Mouse (Mus musculus) brown adipose tissue, adult 24 weeks (tissue): Measurements from ENCODE around the gene Defb19. TPM values are rescaled to one million over a fixed set of nuclear protein-coding genes. Genes with fewer than 3 reads are reported as not detected.

Source experiments
- H3K27ac ChIP-seq: fragments of 200-500 bp; replicated peaks from 2 replicates; pipeline ENCODE4 v1.5.1; 2012; ENCODE audit warnings: low read depth, mild to moderate bottlenecking, low read length
- H3K4me1 ChIP-seq: fragments of 200-500 bp; 2 replicates; pipeline ENCODE4 v1.6.1; 2012; ENCODE audit warnings: low read length, mixed read lengths; ENCODE audit not compliant: control insufficient read depth, insufficient read depth, insufficient read length
- H3K4me3 ChIP-seq: fragments of 200-500 bp; 2 replicates; pipeline ENCODE4 v1.5.1; 2012; ENCODE audit warnings: low read depth, mild to moderate bottlenecking, low read length, moderate library complexity; ENCODE audit not compliant: insufficient read depth
- polyA plus RNA-seq: library from polyadenylated mRNA; stranded (reverse); fragments of >200 nt; gene quantifications from 2 replicates; pipeline ENCODE4 v1.2.4, GENCODE M21; 2012; ENCODE audit not compliant: missing spikeins, insufficient read depth, insufficient read length

Defb19 gene
- polyA plus RNA-seq, 1 experiment, result not detected

GRCm38 (mm10) chr2:152607746-152608145 lies 27.6 kb upstream of the Defb19 start:
- Histone ChIP-seq H3K4me1 (no peaks in the 10 kb centered on the region), H3K27ac (no peak overlapping the region)

GRCm38 (mm10) chr2:152604057-152604456 lies 23.9 kb upstream of the Defb19 start, which contains the start of gene Defb36:
Gene Defb36 (plus strand): TSS chr2:152604327.
- H3K27ac ChIP-seq, result no peak within 1 kb of the TSS
- no peaks in the 10 kb centered on the region for H3K4me1 ChIP-seq
- no peak within 1 kb of the TSS for H3K4me3 ChIP-seq

More at GRCm38 (mm10) chr2:152607746-152608145, 27.6 kb upstream of the Defb19 start:
- H3K4me3 ChIP-seq, result no peak overlapping the region

- Histone ChIP-seq H3K4me1 (no peaks in the 10 kb centered on the region), H3K27ac (no peak overlapping the region), H3K4me3 (no peak overlapping the region)
Measured at GRCm38 (mm10) chr2:152601275-152601960, 21.3 kb upstream of the Defb19 start.

DNA sequence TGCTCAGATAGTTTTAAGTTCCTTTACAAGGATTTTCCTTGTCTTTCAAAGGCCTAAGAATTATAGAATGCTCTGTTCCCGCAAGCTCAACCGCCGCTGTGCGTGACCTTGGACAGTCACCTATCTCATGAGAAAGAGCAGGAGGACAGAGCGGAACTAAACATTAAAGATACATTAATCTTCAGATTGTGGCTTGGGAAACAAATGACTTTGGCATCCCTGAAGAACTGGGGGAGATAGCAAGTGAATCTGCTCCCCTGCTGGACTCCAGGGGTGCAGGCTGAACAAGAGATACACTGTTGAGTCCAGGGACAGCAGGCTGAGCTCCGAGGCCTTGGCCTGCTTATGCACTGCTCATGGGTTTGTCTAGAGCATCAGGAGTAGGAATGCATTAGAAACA lies 20.0 kb upstream of the Defb19 start:
- H3K4me1 ChIP-seq, result no peaks in the 10 kb centered on the region
- H3K4me3 ChIP-seq, result no peak overlapping the region

GRCm38 (mm10) chr2:152599299-152599698 lies 19.2 kb upstream of the Defb19 start, which contains the start of gene Defb45:
Gene Defb45 (minus strand): TSS chr2:152599399.
- H3K27ac ChIP-seq, result no peak within 1 kb of the TSS
- H3K4me1 ChIP-seq, result no peaks in the 10 kb centered on the region
- H3K4me3 ChIP-seq, result no peak within 1 kb of the TSS

More for the DNA sequence above, 20.0 kb upstream of the Defb19 start:
- H3K27ac ChIP-seq, result no peak overlapping the region

DNA sequence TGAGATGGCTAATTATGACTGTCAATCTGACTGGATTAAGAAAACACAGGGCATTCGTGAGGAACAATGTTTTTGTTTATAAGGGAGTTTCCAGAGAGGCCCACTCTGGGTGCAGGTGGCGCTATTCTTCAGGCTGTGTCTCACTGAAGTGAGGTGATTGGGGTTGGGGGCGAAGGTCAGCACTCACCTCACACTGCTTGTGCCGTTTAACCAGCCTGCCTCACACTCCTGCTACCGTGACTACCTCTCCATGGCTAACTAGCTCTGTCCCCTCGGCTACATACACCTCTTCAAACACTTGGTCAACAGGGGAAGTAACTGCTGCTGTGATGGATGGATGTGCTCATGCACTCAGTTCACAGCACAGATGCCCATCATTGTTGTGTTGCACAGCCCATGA lies 8.9 kb upstream of the Defb19 start:
- Histone ChIP-seq H3K4me1 (no peaks in the 10 kb centered on the region), H3K4me3 (no peak overlapping the region), H3K27ac (no peak overlapping the region)

DNA sequence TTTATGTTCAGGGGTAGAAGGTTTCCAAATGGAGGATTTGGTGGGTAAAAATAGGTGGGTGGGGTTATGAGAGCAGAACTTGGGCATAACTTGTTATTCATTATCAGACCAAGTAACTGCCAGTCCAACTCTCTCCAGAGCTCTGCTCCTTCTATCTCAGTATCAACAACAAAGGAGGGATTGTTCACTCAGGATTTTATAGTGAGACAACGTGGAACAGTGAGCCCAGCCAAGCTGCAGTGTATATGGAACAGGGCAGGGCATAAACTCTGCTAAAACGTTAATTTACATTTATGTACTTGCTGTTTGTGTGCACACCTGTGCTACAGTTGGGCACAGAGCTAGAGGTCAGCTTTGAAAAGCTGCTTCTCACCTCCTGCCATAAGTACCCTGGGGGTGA lies 8.3 kb upstream of the Defb19 start:
- H3K4me3 ChIP-seq, result no peak overlapping the region
- H3K27ac ChIP-seq, result no peak overlapping the region
- H3K4me1 ChIP-seq, result no peaks in the 10 kb centered on the region

- Histone ChIP-seq H3K4me3 (no peak overlapping the region), H3K27ac (no peak overlapping the region), H3K4me1 (no peaks in the 10 kb centered on the region)
Measured at GRCm38 (mm10) chr2:152586926-152587560, 6.9 kb upstream of the Defb19 start.

- Histone ChIP-seq H3K4me1 (no peaks in the 10 kb centered on the region), H3K4me3 (no peak overlapping the region)
Measured at GRCm38 (mm10) chr2:152580612-152581011, 500 bp upstream of the Defb19 start.

GRCm38 (mm10) chr2:152573484-152573883 lies 6.6 kb downstream of the Defb19 start:
- Histone ChIP-seq H3K4me1 (no peaks in the 10 kb centered on the region), H3K27ac (no peak overlapping the region), H3K4me3 (no peak overlapping the region)

More at GRCm38 (mm10) chr2:152580612-152581011, 500 bp upstream of the Defb19 start:
- no peak overlapping the region for H3K27ac ChIP-seq

GRCm38 (mm10) chr2:152572114-152572794 lies 7.9 kb downstream of the Defb19 start, which contains the start of gene Defb21:
Gene Defb21 (plus strand): TSS chr2:152572744.
- Histone ChIP-seq H3K27ac (no peak within 1 kb of the TSS), H3K4me1 (no peaks in the 10 kb centered on the region), H3K4me3 (no peak within 1 kb of the TSS)

- Histone ChIP-seq H3K4me1 (no peaks in the 10 kb centered on the region), H3K4me3 (no peak overlapping the region), H3K27ac (no peak overlapping the region)
Measured at GRCm38 (mm10) chr2:152570313-152570712, 9.8 kb downstream of the Defb19 start.

- no peaks in the 10 kb centered on the region for H3K4me1 ChIP-seq
- no peak overlapping the region for H3K27ac ChIP-seq
- H3K4me3 ChIP-seq, result no peak overlapping the region
Measured at GRCm38 (mm10) chr2:152569881-152570280, 10.2 kb downstream of the Defb19 start.

- no peak within 1 kb of the TSS for H3K4me3 ChIP-seq
- no peaks in the 10 kb centered on the region for H3K4me1 ChIP-seq
- H3K27ac ChIP-seq, result no peak within 1 kb of the TSS
Measured at GRCm38 (mm10) chr2:152569038-152569437, 11.1 kb downstream of the Defb19 start, which contains the start of gene Gm17416. Gene Gm17416 (plus strand): TSS chr2:152569338.

GRCm38 (mm10) chr2:152556655-152557054 lies 23.5 kb downstream of the Defb19 start:
- Histone ChIP-seq H3K27ac (no peak overlapping the region), H3K4me1 (no peaks in the 10 kb centered on the region), H3K4me3 (no peak overlapping the region)
